Mouse (Mus musculus) stomach, embryonic 14.5 days (tissue): ENCODE results near the gene Slx4ip. TPM values are rescaled to one million over a fixed set of nuclear protein-coding genes. Genes with fewer than 3 reads are reported as not detected.

Source experiments
- ATAC-seq: fragments of 200-750 bp; cut with Nextera tagmentation; 2 replicates; pipeline ENCODE4 v1.8.0; 2017; ENCODE audit warnings: low read depth, moderate TSS enrichment; ENCODE audit not compliant: insufficient number of reproducible peaks, insufficient read depth, low FRiP score
- H3K27ac ChIP-seq: fragments of 300-500 bp; sonication (generic); 2 replicates; pipeline ENCODE4 v1.5.1; 2014; ENCODE audit warnings: mild to moderate bottlenecking, low read length, moderate library complexity, mixed read lengths
- H3K27me3 ChIP-seq: fragments of 300-500 bp; sonication (generic); 2 replicates; pipeline ENCODE4 v1.6.1; 2014; ENCODE audit warnings: low read length, control low read depth, mixed read lengths; ENCODE audit not compliant: control insufficient read depth, insufficient read depth
- H3K36me3 ChIP-seq: fragments of 300-500 bp; sonication (generic); 2 replicates; pipeline ENCODE4 v1.6.1; 2014; ENCODE audit warnings: mild to moderate bottlenecking, control low read depth, low read length, moderate library complexity, mixed read lengths; ENCODE audit not compliant: control insufficient read depth, insufficient read depth
- H3K4me1 ChIP-seq: fragments of 300-500 bp; sonication (generic); 2 replicates; pipeline ENCODE4 v1.6.1; 2014; ENCODE audit warnings: low read length, control low read depth, mixed read lengths; ENCODE audit not compliant: control insufficient read depth, insufficient read depth
- H3K4me2 ChIP-seq: fragments of 300-500 bp; sonication (generic); replicated peaks from 2 replicates; pipeline ENCODE4 v1.6.1; 2014; ENCODE audit warnings: low read depth, low read length, control low read depth
- H3K4me3 ChIP-seq: fragments of 300-500 bp; sonication (generic); 2 replicates; pipeline ENCODE4 v1.5.1; 2014; ENCODE audit warnings: low read depth, low read length, control low read depth
- H3K9ac ChIP-seq: fragments of 300-500 bp; sonication (generic); replicated peaks from 2 replicates; pipeline ENCODE4 v1.6.1; 2014; ENCODE audit warnings: low read depth, mild to moderate bottlenecking, control low read depth, low read length, moderate library complexity, mixed read lengths
- H3K9me3 ChIP-seq: fragments of 300-500 bp; sonication (generic); 2 replicates; pipeline ENCODE4 v1.6.1; 2016; ENCODE audit warnings: low read depth, low read length, control low read depth; ENCODE audit not compliant: control insufficient read depth
- WGBS: fragments of 180-500 bp; shearing (Covaris S2); extraction: QIAGEN DNeasy Blood & Tissue Kit; methylation state at CpG from one replicate; pipeline ENCODE4 v1.1.7; 2014; 5-methylcytosine and 5-hydroxymethylcytosine counted together
- polyA plus RNA-seq: library from polyadenylated mRNA; unstranded; fragments of >200 nt; fragmentation: Nextera tagmentation; extraction: Ambion mirVana; gene quantifications from 2 replicates; pipeline ENCODE4 v1.2.1, GENCODE M21; 2014

The Slx4ip gene
- polyA plus RNA-seq, 1 experiment from 2014 or later: 6.2 TPM

GRCm38 (mm10) chr2:137081001-137081400 lies 190.0 kb downstream of the Slx4ip start:
- H3K4me3 ChIP-seq: no peak overlapping the region
- no peak overlapping the region for H3K9ac ChIP-seq
- H3K4me2 ChIP-seq: no peak overlapping the region
- ATAC-seq: no peak
- H3K9me3 ChIP-seq: no peaks in the 10 kb centered on the region
- peaks cover 34% of the 10 kb centered on the region for H3K36me3 ChIP-seq
- H3K4me1 ChIP-seq: peaks cover 3% of the 10 kb centered on the region
- no peaks in the 10 kb centered on the region for H3K27me3 ChIP-seq
- 87% methylated on average over 7 of the region's 7 CpGs for WGBS
- no peak overlapping the region for H3K27ac ChIP-seq

DNA sequence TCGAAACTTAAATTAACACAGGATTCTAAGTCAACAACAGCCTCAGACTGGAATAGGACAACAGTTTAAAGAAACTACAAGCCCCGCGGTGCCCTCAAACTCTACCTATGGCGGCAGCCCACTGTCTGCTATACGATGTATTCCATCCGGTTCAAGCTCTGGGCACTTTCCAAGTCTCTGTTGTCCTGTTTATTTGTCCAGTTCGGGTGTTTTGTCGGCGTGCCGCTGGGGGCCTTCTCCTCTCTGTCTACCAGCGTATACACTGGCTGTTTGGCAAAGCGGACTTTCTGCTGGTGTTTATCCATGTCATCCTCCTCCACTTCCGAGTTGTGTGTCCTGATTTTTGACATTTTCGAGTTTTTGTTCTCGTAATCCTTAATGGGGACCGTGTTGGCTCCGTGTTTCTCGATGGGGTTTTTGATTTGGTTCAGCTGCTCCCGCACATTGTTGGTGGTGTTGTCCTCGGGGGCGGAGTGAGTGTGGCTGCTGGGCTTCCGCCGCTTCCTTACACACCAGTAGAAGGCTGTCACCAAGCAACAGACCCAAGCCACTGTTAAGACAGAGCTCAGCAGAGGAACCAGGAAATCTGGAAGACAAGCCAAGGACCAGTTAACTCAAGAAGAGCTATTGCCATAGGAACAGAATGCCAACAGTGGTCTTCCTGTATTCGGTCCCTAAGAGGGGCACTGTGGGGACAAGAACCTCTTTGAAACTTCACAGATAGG lies 192.0 kb downstream of the Slx4ip start:
- Histone ChIP-seq H3K9ac (no peak overlapping the region), H3K4me1 (peaks cover 3% of the 10 kb centered on the region), H3K4me2 (no peak overlapping the region), H3K4me3 (no peak overlapping the region), H3K27ac (no peak overlapping the region), H3K36me3 (peaks cover 48% of the 10 kb centered on the region), H3K9me3 (no peaks in the 10 kb centered on the region), H3K27me3 (no peaks in the 10 kb centered on the region)
- WGBS: 89% methylated on average over 24 of the region's 24 CpGs
- ATAC-seq: no peak

- no peaks in the 10 kb centered on the region for H3K9me3 ChIP-seq
- no peak overlapping the region for H3K4me2 ChIP-seq
- no peak overlapping the region for H3K4me3 ChIP-seq
- no peak overlapping the region for H3K27ac ChIP-seq
- peaks cover 64% of the 10 kb centered on the region for H3K36me3 ChIP-seq
- WGBS: 68% methylated on average over 8 of the region's 8 CpGs
- H3K9ac ChIP-seq: no peak overlapping the region
- ATAC-seq: no peak
- H3K27me3 ChIP-seq: no peaks in the 10 kb centered on the region
- H3K4me1 ChIP-seq: peaks cover 3% of the 10 kb centered on the region
Observed at GRCm38 (mm10) chr2:137085257-137085656, 194.2 kb downstream of the Slx4ip start.

- Histone ChIP-seq H3K27me3 (no peaks in the 10 kb centered on the region), H3K9me3 (no peaks in the 10 kb centered on the region), H3K4me1 (no peaks in the 10 kb centered on the region), H3K4me3 (no peak overlapping the region), H3K27ac (no peak overlapping the region), H3K4me2 (no peak overlapping the region), H3K9ac (no peak overlapping the region), H3K36me3 (peaks cover 78% of the 10 kb centered on the region)
- no peak for ATAC-seq
- 89% methylated on average over 14 of the region's 14 CpGs for WGBS
Observed at GRCm38 (mm10) chr2:137086621-137087395, 195.8 kb downstream of the Slx4ip start.

DNA sequence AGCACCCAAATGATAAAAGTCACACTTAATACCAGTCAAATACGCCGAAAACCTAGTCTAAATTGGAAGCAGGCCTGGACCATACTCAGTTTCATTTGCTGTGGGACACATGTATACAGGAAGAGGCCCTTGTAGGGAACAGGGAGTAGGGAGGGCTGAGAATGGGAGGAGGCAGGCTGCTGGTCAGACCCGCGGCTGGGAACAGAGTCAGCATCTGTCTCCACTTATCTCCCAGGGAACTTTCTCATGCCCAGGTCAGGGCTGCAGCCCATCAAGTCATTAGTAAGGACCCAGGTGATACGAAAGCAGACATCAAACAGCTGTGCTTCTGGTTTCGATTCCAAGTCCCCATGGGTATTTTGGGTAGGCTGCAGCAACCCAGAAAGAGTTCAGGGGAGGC lies 196.7 kb downstream of the Slx4ip start:
- H3K9me3 ChIP-seq: no peaks in the 10 kb centered on the region
- H3K9ac ChIP-seq: no peak overlapping the region
- no peak overlapping the region for H3K4me2 ChIP-seq
- peaks cover 80% of the 10 kb centered on the region for H3K36me3 ChIP-seq
- ATAC-seq: no peak
- 65% methylated on average over 6 of the region's 6 CpGs for WGBS
- H3K4me1 ChIP-seq: no peaks in the 10 kb centered on the region
- H3K4me3 ChIP-seq: no peak overlapping the region
- no peak overlapping the region for H3K27ac ChIP-seq
- H3K27me3 ChIP-seq: no peaks in the 10 kb centered on the region

GRCm38 (mm10) chr2:137091766-137092522 lies 200.9 kb downstream of the Slx4ip start:
- H3K9ac ChIP-seq: no peak overlapping the region
- no peaks in the 10 kb centered on the region for H3K4me1 ChIP-seq
- no peak overlapping the region for H3K4me2 ChIP-seq
- no peaks in the 10 kb centered on the region for H3K9me3 ChIP-seq
- no peaks in the 10 kb centered on the region for H3K27me3 ChIP-seq
- H3K27ac ChIP-seq: no peak overlapping the region
- no peak for ATAC-seq
- peaks cover 76% of the 10 kb centered on the region for H3K36me3 ChIP-seq
- 60% methylated on average over 11 of the region's 11 CpGs for WGBS
- no peak overlapping the region for H3K4me3 ChIP-seq

GRCm38 (mm10) chr2:137092523-137093297 lies 201.7 kb downstream of the Slx4ip start:
- Histone ChIP-seq H3K9me3 (no peaks in the 10 kb centered on the region), H3K4me3 (no peak overlapping the region), H3K4me2 (no peak overlapping the region), H3K4me1 (no peaks in the 10 kb centered on the region), H3K9ac (no peak overlapping the region), H3K27me3 (no peaks in the 10 kb centered on the region), H3K27ac (no peak overlapping the region), H3K36me3 (peaks cover 69% of the 10 kb centered on the region)
- WGBS: 54% methylated on average over 10 of the region's 10 CpGs
- no peak for ATAC-seq

DNA sequence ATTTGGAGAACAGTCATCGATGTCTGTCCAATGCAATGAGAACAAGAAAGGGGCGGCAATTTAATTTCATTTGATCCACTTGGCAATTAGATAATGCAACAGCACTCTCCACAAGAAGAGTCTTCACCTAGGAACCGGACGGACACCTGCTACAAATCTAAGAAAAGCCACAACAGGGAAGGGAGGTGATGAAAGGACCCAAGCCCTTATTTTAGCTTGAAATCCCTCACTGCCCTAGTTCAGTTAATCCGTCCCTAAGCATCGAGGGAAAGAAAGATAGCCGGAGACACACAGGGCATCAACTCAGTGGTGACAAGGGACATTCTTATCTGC lies 202.2 kb downstream of the Slx4ip start:
- H3K36me3 ChIP-seq: peaks cover 66% of the 10 kb centered on the region
- 87% methylated on average over 7 of the region's 7 CpGs for WGBS
- H3K4me2 ChIP-seq: no peak overlapping the region
- H3K9me3 ChIP-seq: no peaks in the 10 kb centered on the region
- H3K4me1 ChIP-seq: no peaks in the 10 kb centered on the region
- no peak for ATAC-seq
- no peak overlapping the region for H3K27ac ChIP-seq
- H3K9ac ChIP-seq: no peak overlapping the region
- H3K4me3 ChIP-seq: no peak overlapping the region
- no peaks in the 10 kb centered on the region for H3K27me3 ChIP-seq
